Mouse (Mus musculus) forebrain, embryonic 11.5 days (tissue): Measurements from ENCODE around the gene Adam6b. TPM values are rescaled to one million over a fixed set of nuclear protein-coding genes. Genes with fewer than 3 reads are reported as not detected.

Source experiments
- ATAC-seq: fragments of 200-750 bp; cut with Nextera tagmentation; replicated peaks from 2 replicates; pipeline ENCODE4 v1.8.0; 2017; ENCODE audit warnings: moderate TSS enrichment; ENCODE audit not compliant: low FRiP score
- DNase-seq: peaks from one replicate; pipeline ENCODE4 v3.0.0-alpha.2; 2017; ENCODE audit warnings: low spot score
- H3K27ac ChIP-seq: fragments of 300-500 bp; sonication (generic); 2 replicates; pipeline ENCODE4 v1.5.1; 2014; ENCODE audit warnings: low read depth, low read length
- H3K27me3 ChIP-seq: fragments of 300-500 bp; sonication (generic); 2 replicates; pipeline ENCODE4 v1.6.1; 2014; ENCODE audit warnings: mild to moderate bottlenecking, low read length, mixed read lengths; ENCODE audit not compliant: control insufficient read depth, insufficient read depth
- H3K36me3 ChIP-seq: fragments of 300-500 bp; sonication (generic); 2 replicates; pipeline ENCODE4 v1.6.1; 2014; ENCODE audit warnings: mild to moderate bottlenecking, low read length, moderate library complexity, mixed read lengths; ENCODE audit not compliant: control insufficient read depth, insufficient read depth
- H3K4me1 ChIP-seq: fragments of 300-500 bp; sonication (generic); replicated peaks from 2 replicates; pipeline ENCODE4 v1.6.1; 2014; ENCODE audit warnings: low read length, mixed read lengths; ENCODE audit not compliant: control insufficient read depth, insufficient read depth
- H3K4me2 ChIP-seq: fragments of 300-500 bp; sonication (generic); 2 replicates; pipeline ENCODE4 v1.6.1; 2014; ENCODE audit warnings: low read depth, mild to moderate bottlenecking, low read length, moderate library complexity, mixed read lengths; ENCODE audit not compliant: severe bottlenecking
- H3K4me3 ChIP-seq: fragments of 300-500 bp; sonication (generic); 2 replicates; pipeline ENCODE4 v1.5.1; 2014; ENCODE audit warnings: low read depth, low read length
- H3K9ac ChIP-seq: fragments of 300-500 bp; sonication (generic); 2 replicates; pipeline ENCODE4 v1.6.1; 2014; ENCODE audit warnings: low read length
- H3K9me3 ChIP-seq: fragments of 300-500 bp; sonication (generic); 2 replicates; pipeline ENCODE4 v1.6.1; 2016; ENCODE audit warnings: low read length, mixed read lengths; ENCODE audit not compliant: control insufficient read depth
- WGBS: fragments of 180-500 bp; shearing (Covaris S2); extraction: QIAGEN DNeasy Blood & Tissue Kit; methylation state at CpG from one replicate; pipeline ENCODE4 v1.1.7; 2014; 5-methylcytosine and 5-hydroxymethylcytosine counted together
- polyA plus RNA-seq: library from polyadenylated mRNA; unstranded; fragments of >200 nt; fragmentation: Nextera tagmentation; extraction: Ambion mirVana; gene quantifications from 2 replicates; pipeline ENCODE4 v1.2.1, GENCODE M21; 2014

Gene Adam6b
- polyA plus RNA-seq, 1 experiment from 2014 or later = not detected

DNA sequence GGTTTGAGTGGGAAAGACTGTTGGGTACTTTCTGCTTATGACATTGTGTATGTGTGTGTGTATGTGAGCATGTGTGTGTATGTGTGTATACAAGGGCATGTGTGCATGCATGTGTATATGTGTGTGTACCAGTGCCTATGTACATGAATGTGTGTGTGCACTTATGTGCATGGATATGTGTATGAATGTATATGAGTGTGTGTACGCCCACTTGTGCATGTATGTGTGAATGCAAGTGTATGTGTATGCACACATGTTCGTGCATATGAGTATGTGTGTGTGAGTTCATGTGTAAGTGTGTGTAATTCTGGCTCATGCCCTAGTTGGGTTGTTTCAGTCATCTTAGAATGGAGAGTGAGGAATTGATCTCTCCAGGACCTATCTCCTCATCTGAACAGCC lies 36.6 kb downstream of the Adam6b start:
- H3K9ac ChIP-seq = no peak overlapping the region
- H3K4me1 ChIP-seq = no peaks in the 10 kb centered on the region
- no peak overlapping the region for H3K4me2 ChIP-seq
- no peaks in the 10 kb centered on the region; the same call in 1 of the 2 replicates for H3K9me3 ChIP-seq
- no peaks in the 10 kb centered on the region for H3K36me3 ChIP-seq
- 77% methylated on average over 2 of the region's 2 CpGs for WGBS
- ATAC-seq = no peak
- H3K4me3 ChIP-seq = no peak overlapping the region
- no peak for DNase-seq
- H3K27ac ChIP-seq = no peak overlapping the region
- no peaks in the 10 kb centered on the region for H3K27me3 ChIP-seq

Other genes starting within 250 kb of the Adam6b start
- gene Adam6a, start 54.4 kb downstream of the Adam6b start, polyA plus RNA-seq = not detected in 2 replicates